Mouse (Mus musculus) G1E-ER4 (cell line): ENCODE measurements around the gene Dusp6. TPM values are rescaled to one million over a fixed set of nuclear protein-coding genes. Genes with fewer than 3 reads are reported as not detected.

Experiments used
- GATA1 ChIP-seq: IDR thresholded peaks from one replicate; pipeline ENCODE4 v1.8.0; 2012; ENCODE audit warnings: low read length, inconsistent platforms
- polyA plus RNA-seq: library from polyadenylated mRNA; stranded (reverse); fragments of >175 nt; gene quantifications from 2 replicates; pipeline ENCODE4 v1.2.3, GENCODE M21; 2012

Gene Dusp6
- not detected in 2 replicates for polyA plus RNA-seq

DNA sequence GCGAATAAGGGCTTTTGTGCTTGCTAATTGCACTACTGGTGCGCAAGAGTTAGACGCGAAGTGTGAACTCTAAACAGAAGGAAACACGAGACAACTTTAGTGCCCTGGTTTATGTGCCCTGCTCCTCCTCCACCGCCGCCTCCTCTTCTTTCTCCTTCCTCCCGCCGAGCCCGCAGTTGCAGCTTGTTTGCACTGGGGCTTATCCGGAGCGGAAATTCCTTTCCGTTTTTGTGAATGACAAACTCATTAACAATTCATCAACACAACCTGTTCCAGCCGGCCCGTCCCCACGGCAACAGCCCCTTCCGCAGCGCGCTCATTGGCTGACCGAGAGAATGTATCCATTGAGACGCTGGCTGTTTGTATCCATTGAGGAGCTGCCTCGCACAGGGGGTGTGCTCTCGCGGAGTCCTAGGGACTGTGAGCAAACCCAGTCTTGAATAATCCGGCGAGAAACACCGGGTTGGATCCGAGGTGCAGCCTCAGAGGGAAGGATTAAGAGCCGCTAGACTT lies at the start of gene Dusp6:
Dusp6 (plus strand) TSS at position 365 of the 513 bp plus-strand sequence.
- TF ChIP-seq GATA1, result no peak

DNA sequence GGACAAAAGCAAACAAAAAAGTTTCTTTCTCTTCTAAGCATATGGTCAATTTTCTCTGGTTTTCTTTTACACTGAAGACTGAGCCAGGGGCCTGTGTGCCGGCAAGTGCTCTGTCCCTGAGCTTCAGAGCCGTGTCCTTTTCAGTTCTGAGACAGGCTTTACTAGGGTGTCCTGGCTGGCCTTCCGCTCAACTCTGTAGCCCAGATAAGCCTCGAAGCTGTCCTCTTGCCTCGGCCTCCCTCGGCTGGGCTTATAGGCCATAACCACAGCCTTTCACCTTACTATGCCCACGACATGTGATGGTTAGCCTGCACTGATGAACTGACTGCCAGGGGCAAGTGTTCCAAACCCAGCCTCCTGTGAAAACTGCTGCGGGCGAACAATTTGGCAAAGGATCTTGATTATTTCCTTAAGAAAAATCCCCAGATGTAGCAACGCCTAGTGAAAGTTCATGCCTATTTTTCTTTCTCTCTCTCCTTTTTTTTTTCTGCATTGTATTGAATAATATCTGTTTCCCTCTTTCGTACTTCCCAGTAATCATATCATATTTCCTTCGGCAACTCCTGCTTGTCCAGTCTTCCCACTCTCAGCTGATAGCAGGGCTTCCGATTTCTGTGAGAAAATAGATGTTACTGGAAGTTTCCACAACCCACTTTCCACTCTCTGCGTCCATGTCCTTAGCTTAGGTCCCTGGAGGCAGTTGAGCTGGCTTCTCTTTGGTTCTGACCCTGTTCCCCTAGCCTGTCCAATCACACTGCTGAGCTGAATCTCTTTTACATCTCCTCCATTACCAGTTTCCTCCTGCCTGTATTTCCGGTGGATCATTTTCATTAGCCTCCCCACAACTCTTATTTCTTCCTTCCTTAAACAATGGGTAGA lies 48.4 kb upstream of the Dusp6 start:
- no peak for TF ChIP-seq GATA1

DNA sequence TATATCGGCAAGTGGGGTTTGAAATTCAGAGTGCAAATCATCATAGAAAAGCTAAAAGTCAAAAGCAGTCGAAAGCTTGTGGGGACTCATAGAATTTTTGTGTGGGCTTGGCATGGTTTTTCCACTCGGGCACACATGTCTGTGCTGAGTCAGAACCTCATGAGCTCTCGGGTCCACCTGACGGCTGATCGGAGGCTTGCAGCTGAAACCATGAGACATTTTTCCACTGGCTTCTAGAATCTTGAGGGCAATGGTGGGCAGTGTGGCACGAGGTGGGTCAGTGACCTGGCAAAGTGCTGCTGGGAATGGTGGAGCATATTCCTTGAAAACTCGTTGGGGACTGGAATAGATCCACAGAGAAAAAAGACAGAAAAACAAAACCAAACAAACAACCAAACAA lies 41.5 kb upstream of the Dusp6 start:
- no peak for TF ChIP-seq GATA1

DNA sequence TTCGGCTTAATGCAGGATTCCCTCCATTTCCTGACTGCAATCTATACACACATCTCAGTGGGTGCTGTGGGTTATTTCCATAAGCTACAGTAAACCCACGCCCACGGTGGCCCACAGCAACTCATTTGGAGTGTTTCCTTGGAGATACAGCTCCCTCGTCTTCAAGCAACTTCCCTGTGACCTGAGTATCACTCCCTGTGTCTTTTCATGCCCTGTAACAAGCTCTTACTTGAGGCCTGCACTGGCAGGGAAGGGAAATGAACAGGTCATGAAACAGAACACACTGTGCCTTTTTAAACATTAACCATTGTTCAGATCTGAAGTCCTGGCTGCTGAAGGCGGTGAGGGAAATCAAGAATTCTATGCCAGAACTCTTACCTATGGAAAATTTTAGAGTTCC lies 40.3 kb upstream of the Dusp6 start:
- no peak for TF ChIP-seq GATA1

DNA sequence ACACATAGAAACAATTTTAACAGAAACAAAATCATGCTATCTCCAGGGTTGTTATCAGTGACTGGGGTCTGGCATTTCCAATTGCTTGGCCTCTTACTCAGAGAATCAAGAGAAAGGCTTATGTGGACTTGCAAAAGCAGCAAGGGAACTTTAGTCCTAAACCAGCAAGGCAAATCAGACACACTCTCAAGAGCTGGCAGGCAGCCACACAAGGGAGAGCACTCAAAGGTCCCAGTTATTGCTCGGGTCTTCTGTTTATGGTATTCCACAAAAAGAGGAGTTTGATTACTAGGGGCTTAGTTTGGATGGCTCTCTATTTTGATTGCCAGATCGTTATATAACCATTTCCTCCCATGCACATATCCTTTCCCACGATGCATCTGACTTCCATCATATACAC lies 38.8 kb upstream of the Dusp6 start:
- no peak for TF ChIP-seq GATA1

DNA sequence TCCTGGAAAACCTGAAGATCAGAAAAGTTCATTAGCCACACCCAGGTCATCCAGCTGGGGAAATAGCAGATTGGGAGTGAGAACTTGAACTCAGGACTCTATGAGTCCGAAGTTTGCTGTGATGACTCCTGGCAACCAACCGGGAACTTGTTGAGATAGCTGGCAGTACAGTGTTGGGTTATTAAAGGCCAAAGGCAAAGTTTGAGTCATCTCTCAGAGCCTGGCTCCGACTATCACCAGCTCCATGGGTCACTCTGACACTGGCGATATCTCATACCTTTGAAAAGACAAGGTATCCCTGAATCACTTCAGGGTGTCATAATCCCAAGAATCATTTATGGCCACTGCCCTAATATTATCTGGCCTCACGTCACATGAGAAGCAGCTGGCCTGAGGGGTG lies 36.2 kb upstream of the Dusp6 start:
- TF ChIP-seq GATA1, result no peak

DNA sequence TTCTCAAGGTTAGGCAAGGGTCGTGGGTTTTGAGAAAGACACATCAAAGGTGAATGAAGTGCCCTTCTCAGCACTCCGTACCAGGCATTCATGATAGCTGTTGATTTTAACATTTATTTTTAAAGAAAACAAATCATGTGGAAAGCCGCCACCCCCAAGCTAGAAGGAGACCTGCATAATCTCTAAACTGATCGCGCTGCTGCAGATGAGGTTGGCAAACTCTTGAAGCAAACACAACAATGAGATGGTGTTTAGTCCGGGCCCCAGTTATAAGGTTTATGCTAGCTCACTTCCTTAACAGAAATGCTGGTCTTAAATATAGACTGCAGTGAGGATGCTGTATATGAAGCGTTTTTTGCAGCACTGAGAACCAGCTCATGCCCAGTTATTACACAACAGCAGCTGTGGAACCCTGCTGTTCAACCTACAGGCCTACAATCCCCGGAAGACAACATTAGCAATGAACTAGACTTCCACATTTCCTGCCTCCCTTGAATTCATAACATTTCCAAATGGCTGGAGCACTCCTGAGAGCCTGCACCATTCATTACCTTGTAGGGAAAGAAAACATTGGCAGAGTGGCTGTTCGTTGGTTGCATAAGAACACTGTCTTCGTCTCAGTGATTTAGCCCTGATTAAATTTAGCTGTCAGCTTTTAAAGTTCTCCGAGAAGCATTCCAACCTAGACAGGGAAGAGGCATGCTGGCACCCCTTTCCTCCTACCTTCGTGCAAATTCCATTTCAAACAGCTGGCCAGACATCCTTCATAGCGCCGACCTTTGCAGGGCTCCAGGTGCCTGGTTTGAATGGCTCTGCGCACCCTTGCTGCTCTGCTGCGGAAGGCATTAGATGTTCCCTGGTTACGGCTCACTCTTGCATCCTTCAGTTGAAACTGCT lies 34.8 kb upstream of the Dusp6 start:
- TF ChIP-seq GATA1, result no peak

DNA sequence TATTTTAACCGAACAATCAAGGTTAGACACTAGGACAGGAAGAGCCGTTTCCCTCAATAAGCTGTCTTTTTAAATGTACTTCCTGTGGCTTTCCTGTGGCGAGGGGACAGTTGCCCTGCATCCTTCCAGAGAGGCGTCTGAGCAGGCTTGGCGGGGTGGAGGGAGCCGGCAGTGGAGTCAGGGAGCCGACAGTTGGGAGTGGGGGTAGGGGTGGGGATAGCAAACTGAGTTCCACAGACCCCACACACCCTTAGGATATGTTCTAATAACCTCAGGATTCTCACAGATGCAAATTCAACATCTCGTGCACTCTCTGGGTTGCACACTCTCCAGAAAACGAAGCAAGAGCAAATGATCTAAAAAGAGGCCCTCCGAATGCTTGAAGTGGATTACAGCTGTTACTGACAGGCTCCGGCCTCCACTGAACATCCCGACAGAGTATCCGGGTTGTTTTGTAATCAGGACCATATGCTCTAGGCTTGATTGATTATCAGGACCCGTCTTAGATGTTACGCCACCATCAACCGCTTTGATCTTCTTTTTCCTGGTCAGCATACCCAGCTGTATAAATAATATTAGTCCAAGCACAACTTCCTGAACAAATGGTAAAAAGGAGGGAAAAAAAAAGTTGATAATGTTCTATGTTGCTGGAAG lies 33.9 kb upstream of the Dusp6 start:
- no peak for TF ChIP-seq GATA1

DNA sequence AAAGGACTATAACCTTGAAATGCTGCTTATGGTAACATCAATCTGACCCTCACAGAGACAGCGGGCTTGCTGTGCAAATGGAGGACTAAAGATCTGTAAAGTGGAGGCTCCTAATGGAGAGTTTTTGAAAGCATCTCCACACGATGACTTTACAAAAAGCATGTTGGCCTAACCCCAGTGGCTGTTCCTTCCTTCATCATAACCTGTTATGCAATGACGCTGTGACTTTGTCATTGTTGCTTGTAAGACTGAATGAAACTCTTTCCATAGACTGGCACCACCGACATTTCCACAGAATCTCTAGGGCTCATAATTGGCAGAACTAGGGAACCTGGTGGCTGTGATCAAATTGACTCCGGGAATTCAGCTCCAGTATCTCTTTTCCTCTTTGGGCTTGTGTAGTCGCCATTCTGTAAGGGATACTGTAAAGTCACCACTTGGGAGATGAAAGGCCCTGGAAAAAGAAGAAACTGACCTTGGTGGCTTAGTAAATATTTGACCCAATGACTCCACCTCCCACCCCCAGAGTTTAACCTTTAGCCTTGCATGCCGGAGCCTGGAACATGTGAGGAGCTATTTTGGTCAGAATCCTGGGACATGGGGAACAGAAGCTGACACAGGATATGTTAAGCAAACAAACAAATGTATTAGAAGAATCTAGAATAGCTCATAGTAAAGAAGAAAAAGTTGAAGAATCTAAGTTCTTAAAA lies 30.4 kb upstream of the Dusp6 start:
- no peak for TF ChIP-seq GATA1

DNA sequence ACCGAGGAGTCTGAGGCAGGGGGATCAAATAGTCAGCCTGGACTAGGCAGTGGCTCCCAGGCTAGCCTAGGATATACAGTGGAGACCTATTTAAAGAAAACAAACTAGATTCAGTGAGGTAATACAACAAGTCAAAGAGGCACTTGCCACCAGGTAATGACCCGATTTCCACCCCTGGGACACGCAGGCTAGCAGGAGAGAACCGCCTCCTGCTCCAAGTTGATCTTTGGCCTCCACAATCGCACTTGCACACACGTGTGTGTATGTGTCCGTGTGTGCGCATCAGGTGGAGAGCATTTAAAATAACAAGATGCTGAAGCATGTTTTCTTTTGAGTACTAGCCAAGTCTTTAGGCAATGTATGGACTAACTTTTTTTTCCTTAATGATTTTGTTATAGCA lies 28.7 kb upstream of the Dusp6 start:
- no peak for TF ChIP-seq GATA1

DNA sequence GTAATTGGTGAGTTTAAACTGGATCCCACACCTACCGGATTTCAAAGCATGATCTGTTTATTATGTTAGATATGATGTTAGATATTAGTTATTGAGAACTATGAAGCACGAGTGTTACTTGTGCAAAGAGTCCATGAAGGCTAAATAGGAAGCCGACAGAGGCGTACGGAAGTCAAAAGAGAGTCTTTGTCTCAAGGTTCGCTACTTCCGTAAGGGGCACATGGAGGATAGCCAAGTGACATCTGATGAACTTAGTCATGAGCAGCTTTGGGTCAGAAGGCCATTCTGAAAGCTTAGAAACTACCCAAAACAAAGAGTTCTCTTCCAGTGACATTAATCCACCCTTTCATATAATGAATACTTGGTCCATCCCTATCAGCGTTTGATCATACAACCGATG lies 27.9 kb upstream of the Dusp6 start:
- no peak for TF ChIP-seq GATA1

DNA sequence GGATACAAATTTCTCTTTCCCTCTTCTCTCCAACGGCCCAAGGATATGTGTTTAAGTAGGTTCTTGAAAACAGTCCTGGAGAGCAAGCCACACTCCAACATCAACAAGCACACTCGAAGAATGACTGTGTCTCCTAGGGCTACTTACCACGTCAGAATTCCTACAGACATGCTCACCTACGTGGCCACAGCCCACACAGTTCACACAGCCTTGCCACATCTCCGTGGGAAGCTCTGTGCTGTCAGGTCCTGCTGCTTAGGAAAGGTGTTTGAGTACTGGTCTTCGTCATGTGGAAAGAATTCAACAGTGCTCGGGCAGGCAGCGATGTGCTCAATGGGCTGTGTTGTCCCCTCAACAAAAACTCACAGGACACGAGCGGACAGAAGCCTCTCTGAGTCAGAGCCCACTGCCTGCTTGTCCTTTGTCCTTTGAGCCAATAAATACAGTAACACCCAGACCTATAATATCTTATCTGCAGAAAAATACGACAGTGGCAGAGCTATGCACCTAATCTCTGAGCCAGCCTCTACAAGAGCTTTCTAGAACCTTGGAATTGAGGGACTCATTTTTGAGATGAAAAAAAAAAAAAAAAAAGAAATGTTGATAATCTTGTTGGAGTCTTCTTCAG lies 25.7 kb upstream of the Dusp6 start:
- TF ChIP-seq GATA1, result no peak

DNA sequence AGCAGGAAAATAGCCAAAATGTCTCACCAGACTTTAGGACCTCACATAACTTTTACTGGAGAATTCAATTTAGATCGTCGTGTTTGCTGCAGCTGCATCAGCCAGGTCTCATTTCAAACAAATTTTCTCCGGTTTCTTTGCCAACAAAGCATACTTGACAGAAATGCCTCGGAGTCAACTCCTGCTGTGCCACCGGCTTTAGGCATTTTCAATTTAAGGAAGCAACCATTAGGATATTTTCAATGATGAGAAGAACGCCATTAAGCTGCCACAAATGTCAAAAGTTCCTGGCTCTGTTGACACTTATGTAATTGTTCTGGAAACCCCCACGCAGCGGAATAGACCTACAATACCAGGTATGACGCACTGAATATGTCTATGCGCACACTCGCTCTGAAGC lies 24.5 kb upstream of the Dusp6 start:
- TF ChIP-seq GATA1, result no peak

DNA sequence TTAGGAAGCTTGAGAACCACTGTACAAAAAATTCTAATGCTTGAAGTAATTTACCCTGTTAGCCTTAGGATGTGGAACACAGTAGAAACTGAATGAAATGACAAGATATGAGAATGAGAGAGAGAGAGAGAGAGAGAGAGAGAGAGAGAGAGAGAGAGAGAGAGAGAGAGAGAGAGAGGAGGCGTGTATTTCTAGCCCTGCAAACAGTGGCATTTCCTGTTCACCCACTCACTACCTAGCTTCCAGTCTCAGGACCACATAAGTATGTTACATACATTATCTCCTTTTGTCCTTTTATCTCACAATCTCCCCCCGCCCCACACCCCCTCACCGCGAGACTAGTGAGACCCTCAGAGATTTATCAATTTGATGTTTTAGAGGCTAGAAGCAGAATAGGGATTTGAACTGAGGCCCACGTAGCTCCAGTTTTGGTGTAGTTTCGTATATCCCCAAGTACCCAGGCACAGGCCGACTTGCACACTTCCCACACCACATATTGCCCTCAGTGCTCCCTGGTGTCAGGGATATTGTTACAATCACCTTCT lies 21.7 kb upstream of the Dusp6 start:
- no peak for TF ChIP-seq GATA1
